Mouse (Mus musculus): ENCODE measurements around the gene Kcnj1.

DNA sequence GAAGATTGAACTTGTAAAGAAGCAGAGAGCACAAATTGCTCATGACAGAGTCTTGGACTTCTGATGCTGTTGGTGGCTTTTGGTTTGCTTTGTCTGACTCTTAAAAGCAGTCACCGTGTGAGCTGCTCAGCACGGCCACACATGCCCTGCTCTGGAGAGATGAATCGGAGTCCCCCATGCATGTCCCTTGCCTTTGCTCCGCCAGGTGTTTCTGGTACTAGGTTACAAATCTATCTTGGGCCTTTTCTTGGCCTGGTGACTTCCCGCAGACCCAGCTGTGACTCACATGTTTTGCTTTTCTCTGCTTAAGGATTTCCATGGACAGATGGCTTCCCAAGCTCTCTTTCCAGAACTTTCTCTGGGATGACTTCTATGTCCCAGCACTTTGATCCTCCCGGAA lies 1.4 kb downstream of the Kcnj1 start:
- no peak for TF ChIP-seq USF1 (IDR thresholded peaks at IDR 0.05; ENCODE audit: low read depth)
- TF ChIP-seq POLR2A (IDR thresholded peaks at IDR 0.05; ENCODE audit: insufficient read length, low read depth) = no peak
- no peak for TF ChIP-seq MAX (IDR thresholded peaks at IDR 0.05; ENCODE audit: low read depth)
- no peak for TF ChIP-seq E2F4 (IDR thresholded peaks at IDR 0.05; ENCODE audit: insufficient read depth)
- no peak for TF ChIP-seq REST (IDR thresholded peaks at IDR 0.05; ENCODE audit: insufficient read depth, insufficient read length)
- no peak for TF ChIP-seq TCF12 (IDR thresholded peaks at IDR 0.05; ENCODE audit: insufficient read depth, poor library complexity, severe bottlenecking)
- no peak for TF ChIP-seq MYOD1 (IDR thresholded peaks at IDR 0.05; ENCODE audit: control insufficient read depth in 1 of 3, insufficient read length in 2 of 3, low read depth in 2 of 3)
- TF ChIP-seq CEBPB (IDR thresholded peaks at IDR 0.05; ENCODE audit: insufficient read depth, poor library complexity, severe bottlenecking) = no peak

Measured in myocyte (in vitro differentiated cells).